Mouse (Mus musculus) cortical plate, adult 2 months (tissue): Measurements from ENCODE around the gene Sdhb.

Experiments
- CTCF ChIP-seq: fragments of 200-500 bp; IDR thresholded peaks from 2 replicates; pipeline ENCODE4 v1.5.1; 2011; ENCODE audit warnings: mild to moderate bottlenecking, control low read depth, low read length; ENCODE audit not compliant: insufficient read depth; ENCODE audit errors: extremely low read depth
- POLR2A ChIP-seq: fragments of 200-500 bp; IDR thresholded peaks from 2 replicates; pipeline ENCODE4 v1.6.1; 2011; ENCODE audit warnings: mild to moderate bottlenecking, low read length, control low read depth; ENCODE audit not compliant: insufficient read depth; ENCODE audit errors: extremely low read depth

- TF ChIP-seq CTCF (no peak), POLR2A (no peak)
Measured at GRCm38 (mm10) chr4:141020220-141020619, 59.2 kb downstream of the Sdhb start.
